Mouse (Mus musculus) frontal cortex, postnatal 36 days (tissue): Measurements from ENCODE around the gene Birc6.

Experiments used
- DNase-seq, 2 experiments: peaks; one replicate each; pipeline ENCODE4 v3.0.0; 2022; ENCODE audit warnings: low spot score in 2 of 2

Gene Birc6

GRCm38 (mm10) chr17:74707637-74708152 is 179.6 kb downstream of the Birc6 start:
- DNase-seq: no peak

- no peak for DNase-seq
Observed at GRCm38 (mm10) chr17:74710731-74711130, 182.6 kb downstream of the Birc6 start.

GRCm38 (mm10) chr17:74711627-74712026 is 183.5 kb downstream of the Birc6 start:
- no peak for DNase-seq

GRCm38 (mm10) chr17:74715128-74715527 is 187.0 kb downstream of the Birc6 start:
- no peak for DNase-seq

- DNase-seq: no peak
Observed at GRCm38 (mm10) chr17:74715724-74716123, 187.6 kb downstream of the Birc6 start.

GRCm38 (mm10) chr17:74716643-74717042 is 188.5 kb downstream of the Birc6 start:
- DNase-seq: no peak

GRCm38 (mm10) chr17:74717091-74717617 is 189.1 kb downstream of the Birc6 start:
- DNase-seq: peak in 1 of 2 experiments; percentile 8

GRCm38 (mm10) chr17:74717618-74718151 is 189.6 kb downstream of the Birc6 start, which contains the start of gene Ttc27:
Gene Ttc27 (plus strand): TSS chr17:74717732.
- DNase-seq: peak; percentile 95 to 96

- DNase-seq: no peak
Observed at GRCm38 (mm10) chr17:74732872-74733271, 204.8 kb downstream of the Birc6 start.

- no peak for DNase-seq
Observed at GRCm38 (mm10) chr17:74735392-74735791, 207.3 kb downstream of the Birc6 start.

- DNase-seq: no peak
Observed at GRCm38 (mm10) chr17:74749659-74750058, 221.6 kb downstream of the Birc6 start.

- DNase-seq: peak; percentile 9 to 17
Observed at GRCm38 (mm10) chr17:74751026-74751425, 222.9 kb downstream of the Birc6 start.
